Mouse (Mus musculus): Measurements from ENCODE around the gene Syne1. TPM values are rescaled to one million over a fixed set of nuclear protein-coding genes. Genes with fewer than 3 reads are reported as not detected.

Gene Syne1
- polyA plus RNA-seq, 1 experiment from 2014 or later: 3.6 TPM

GRCm38 (mm10) chr10:5089133-5089532 is 462.1 kb downstream of the Syne1 start:
- DNase-seq (ENCODE audit: low spot score): no peak
- Histone ChIP-seq H3K9me3 (ENCODE audit: control insufficient read depth, low read length) (no peaks in the 10 kb centered on the region), H3K4me1 (replicated peaks; ENCODE audit: control insufficient read depth, insufficient read depth) (no peaks in the 10 kb centered on the region), H3K27ac (replicated peaks) (no peak overlapping the region), H3K27me3 (ENCODE audit: control insufficient read depth, insufficient read depth, low read length) (no peaks in the 10 kb centered on the region), H3K9ac (ENCODE audit: low read length) (no peak overlapping the region), H3K4me2 (replicated peaks; ENCODE audit: low read depth) (no peak overlapping the region), H3K36me3 (ENCODE audit: control insufficient read depth, insufficient read depth, low read length) (no peaks in the 10 kb centered on the region), H3K4me3 (ENCODE audit: low read depth, low read length) (no peak overlapping the region)
- 77% methylated on average over 4 of the region's 4 CpGs for WGBS
- TF ChIP-seq CTCF (IDR thresholded peaks at IDR 0.05; ENCODE audit: low read depth) (no peak), EP300 (optimal IDR thresholded peaks at IDR 0.05) (no peak)
- no peak for ATAC-seq (ENCODE audit: low FRiP score, low TSS enrichment)

- Histone ChIP-seq H3K4me1 (replicated peaks; ENCODE audit: control insufficient read depth, insufficient read depth) (no peaks in the 10 kb centered on the region), H3K9me3 (ENCODE audit: control insufficient read depth, low read length) (no peaks in the 10 kb centered on the region), H3K9ac (ENCODE audit: low read length) (no peak overlapping the region), H3K4me3 (ENCODE audit: low read depth, low read length) (no peak overlapping the region), H3K4me2 (replicated peaks; ENCODE audit: low read depth) (no peak overlapping the region), H3K27me3 (ENCODE audit: control insufficient read depth, insufficient read depth, low read length) (no peaks in the 10 kb centered on the region), H3K36me3 (ENCODE audit: control insufficient read depth, insufficient read depth, low read length) (no peaks in the 10 kb centered on the region), H3K27ac (replicated peaks) (no peak overlapping the region)
- WGBS: 84% methylated on average over 7 of the region's 7 CpGs
- DNase-seq (ENCODE audit: low spot score) (no peak), ATAC-seq (ENCODE audit: low FRiP score, low TSS enrichment) (no peak)
- TF ChIP-seq EP300 (optimal IDR thresholded peaks at IDR 0.05): no peak
- TF ChIP-seq CTCF (IDR thresholded peaks at IDR 0.05; ENCODE audit: low read depth): no peak
Observed at GRCm38 (mm10) chr10:5087336-5087735, 463.9 kb downstream of the Syne1 start.

GRCm38 (mm10) chr10:5086329-5086728 is 465.0 kb downstream of the Syne1 start:
- no peak overlapping the region for H3K4me3 ChIP-seq (ENCODE audit: low read depth, low read length)
- WGBS: 84% methylated on average over 6 of the region's 6 CpGs
- no peaks in the 10 kb centered on the region for H3K27me3 ChIP-seq (ENCODE audit: control insufficient read depth, insufficient read depth, low read length)
- H3K4me2 ChIP-seq (replicated peaks; ENCODE audit: low read depth): no peak overlapping the region
- no peaks in the 10 kb centered on the region for H3K9me3 ChIP-seq (ENCODE audit: control insufficient read depth, low read length)
- no peak overlapping the region for H3K27ac ChIP-seq (replicated peaks)
- ATAC-seq (ENCODE audit: low FRiP score, low TSS enrichment) (no peak), DNase-seq (ENCODE audit: low spot score) (no peak)
- no peak overlapping the region for H3K9ac ChIP-seq (ENCODE audit: low read length)
- H3K36me3 ChIP-seq (ENCODE audit: control insufficient read depth, insufficient read depth, low read length): no peaks in the 10 kb centered on the region
- TF ChIP-seq EP300 (optimal IDR thresholded peaks at IDR 0.05): no peak
- no peaks in the 10 kb centered on the region for H3K4me1 ChIP-seq (replicated peaks; ENCODE audit: control insufficient read depth, insufficient read depth)

GRCm38 (mm10) chr10:5085792-5086191 is 465.5 kb downstream of the Syne1 start:
- Histone ChIP-seq H3K4me3 (ENCODE audit: low read depth, low read length) (no peak overlapping the region), H3K9me3 (ENCODE audit: control insufficient read depth, low read length) (no peaks in the 10 kb centered on the region), H3K9ac (ENCODE audit: low read length) (no peak overlapping the region), H3K4me2 (replicated peaks; ENCODE audit: low read depth) (no peak overlapping the region), H3K4me1 (replicated peaks; ENCODE audit: control insufficient read depth, insufficient read depth) (no peaks in the 10 kb centered on the region), H3K27me3 (ENCODE audit: control insufficient read depth, insufficient read depth, low read length) (no peaks in the 10 kb centered on the region), H3K27ac (replicated peaks) (no peak overlapping the region), H3K36me3 (ENCODE audit: control insufficient read depth, insufficient read depth, low read length) (no peaks in the 10 kb centered on the region)
- no peak for ATAC-seq (ENCODE audit: low FRiP score, low TSS enrichment)
- DNase-seq (ENCODE audit: low spot score): no peak
- TF ChIP-seq CTCF (IDR thresholded peaks at IDR 0.05; ENCODE audit: low read depth): no peak
- no peak for TF ChIP-seq EP300 (optimal IDR thresholded peaks at IDR 0.05)
- 81% methylated on average over 5 of the region's 5 CpGs for WGBS

- no peaks in the 10 kb centered on the region for H3K9me3 ChIP-seq (ENCODE audit: control insufficient read depth, low read length)
- 72% methylated on average over 6 of the region's 6 CpGs for WGBS
- ATAC-seq (ENCODE audit: low FRiP score, low TSS enrichment) (no peak), DNase-seq (ENCODE audit: low spot score) (no peak)
- H3K36me3 ChIP-seq (ENCODE audit: control insufficient read depth, insufficient read depth, low read length): no peaks in the 10 kb centered on the region
- H3K4me2 ChIP-seq (replicated peaks; ENCODE audit: low read depth): no peak overlapping the region
- TF ChIP-seq CTCF (IDR thresholded peaks at IDR 0.05; ENCODE audit: low read depth): no peak
- no peak for TF ChIP-seq EP300 (optimal IDR thresholded peaks at IDR 0.05)
- no peak overlapping the region for H3K9ac ChIP-seq (ENCODE audit: low read length)
- H3K4me1 ChIP-seq (replicated peaks; ENCODE audit: control insufficient read depth, insufficient read depth): no peaks in the 10 kb centered on the region
- no peak overlapping the region for H3K27ac ChIP-seq (replicated peaks)
- H3K4me3 ChIP-seq (ENCODE audit: low read depth, low read length): no peak overlapping the region
- H3K27me3 ChIP-seq (ENCODE audit: control insufficient read depth, insufficient read depth, low read length): no peaks in the 10 kb centered on the region
Observed at GRCm38 (mm10) chr10:5083716-5084115, 467.6 kb downstream of the Syne1 start.

- Histone ChIP-seq H3K9ac (ENCODE audit: low read length) (no peak overlapping the region), H3K9me3 (ENCODE audit: control insufficient read depth, low read length) (no peaks in the 10 kb centered on the region), H3K4me3 (ENCODE audit: low read depth, low read length) (no peak overlapping the region), H3K36me3 (ENCODE audit: control insufficient read depth, insufficient read depth, low read length) (no peaks in the 10 kb centered on the region), H3K27ac (replicated peaks) (peak overlapping the region; percentile 45; the same call in 1 of the 2 replicates), H3K4me1 (replicated peaks; ENCODE audit: control insufficient read depth, insufficient read depth) (no peaks in the 10 kb centered on the region), H3K4me2 (replicated peaks; ENCODE audit: low read depth) (no peak overlapping the region), H3K27me3 (ENCODE audit: control insufficient read depth, insufficient read depth, low read length) (no peaks in the 10 kb centered on the region)
- DNase-seq (ENCODE audit: low spot score) (peak; percentile 20), ATAC-seq (ENCODE audit: low FRiP score, low TSS enrichment) (no peak)
- WGBS: 42% methylated on average over 9 of the region's 9 CpGs
- TF ChIP-seq CTCF (IDR thresholded peaks at IDR 0.05; ENCODE audit: low read depth) (no peak), EP300 (optimal IDR thresholded peaks at IDR 0.05) (no peak)
Observed at GRCm38 (mm10) chr10:5079945-5080468, 471.3 kb downstream of the Syne1 start.
